Mouse (Mus musculus) forebrain, postnatal 0 days (tissue): ENCODE measurements at regions not wholly inside any gene's neighbourhood (a gene's known extent, or its start where the extent isn't known, plus 50 kb on each side); places are given as distances from the start of the nearest gene placed in this dataset.
A peak's percentile ranks its signal among the peaks of the same experiment; 100 is the strongest.

Experiments used
- ATAC-seq: fragments of 200-750 bp; cut with Nextera tagmentation; 2 replicates; pipeline ENCODE4 v1.8.0; 2017; ENCODE audit warnings: mild to moderate bottlenecking, moderate library complexity
- DNase-seq: peaks from one replicate; pipeline ENCODE4 v3.0.0-alpha.2; 2015
- H3K27ac ChIP-seq: fragments of 300-500 bp; sonication (generic); 2 replicates; pipeline ENCODE4 v1.5.1; 2014; ENCODE audit warnings: low read depth, mild to moderate bottlenecking, antibody characterized with exemption, low read length, moderate library complexity, mixed read lengths
- H3K27me3 ChIP-seq: fragments of 300-500 bp; sonication (generic); 2 replicates; pipeline ENCODE4 v1.6.1; 2014; ENCODE audit warnings: mild to moderate bottlenecking, low read length, mixed read lengths; ENCODE audit not compliant: insufficient read depth
- H3K36me3 ChIP-seq: fragments of 300-500 bp; sonication (generic); 2 replicates; pipeline ENCODE4 v1.6.1; 2014; ENCODE audit warnings: mild to moderate bottlenecking, moderate library complexity; ENCODE audit not compliant: insufficient read depth
- H3K4me1 ChIP-seq: fragments of 300-500 bp; sonication (generic); 2 replicates; pipeline ENCODE4 v1.6.1; 2014; ENCODE audit warnings: antibody characterized with exemption; ENCODE audit not compliant: insufficient read depth
- H3K4me2 ChIP-seq: fragments of 300-500 bp; sonication (generic); 2 replicates; pipeline ENCODE4 v1.6.1; 2014; ENCODE audit warnings: low read depth, mild to moderate bottlenecking, moderate library complexity
- H3K4me3 ChIP-seq: fragments of 300-500 bp; sonication (generic); 2 replicates; pipeline ENCODE4 v1.5.1; 2014; ENCODE audit warnings: low read depth, low read length, mixed read lengths
- H3K9ac ChIP-seq: fragments of 300-500 bp; sonication (generic); 2 replicates; pipeline ENCODE4 v1.6.1; 2014; ENCODE audit warnings: mild to moderate bottlenecking
- H3K9me3 ChIP-seq: fragments of 300-500 bp; sonication (generic); 2 replicates; pipeline ENCODE4 v1.6.1; 2016; ENCODE audit warnings: low read length
- CTCF ChIP-seq: sonication (generic); IDR thresholded peaks from 2 replicates; pipeline ENCODE4 v1.5.1; 2016; ENCODE audit warnings: antibody characterized with exemption, control low read depth, low read depth
- WGBS: fragments of 180-500 bp; shearing (Covaris S2); extraction: QIAGEN DNeasy Blood & Tissue Kit; methylation state at CpG from one replicate; pipeline ENCODE4 v1.1.7; 2014; 5-methylcytosine and 5-hydroxymethylcytosine counted together

DNA sequence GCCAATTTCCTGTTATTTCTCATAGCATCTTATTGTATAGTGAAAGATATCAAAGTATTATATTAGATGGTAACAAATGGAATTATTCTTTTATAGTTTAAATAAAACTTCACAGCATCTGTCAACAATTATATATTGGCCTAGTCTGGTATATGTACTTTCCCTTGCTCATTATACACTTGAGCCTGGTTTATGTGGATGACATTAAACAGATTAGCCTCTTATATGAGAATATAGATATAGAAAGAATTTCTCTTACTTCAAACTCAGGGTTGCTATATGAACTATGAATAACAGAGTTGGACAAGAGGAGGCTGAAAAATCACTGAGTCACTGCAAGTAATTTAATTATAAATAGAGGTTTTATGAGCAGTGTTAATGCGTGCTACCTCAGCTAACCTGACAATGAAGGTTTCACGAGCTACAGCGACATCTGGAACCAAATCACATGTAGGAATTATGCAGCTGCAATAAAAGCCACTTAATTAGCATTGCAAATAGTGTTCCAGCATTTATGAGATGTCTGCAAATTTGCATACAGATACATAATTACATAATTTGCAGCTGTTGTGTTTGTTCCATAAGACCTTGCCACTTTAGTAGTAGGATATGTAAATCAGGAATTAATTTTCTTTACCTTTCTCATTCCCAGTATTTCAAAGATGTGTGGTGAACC, 452.9 kb upstream of the Frg1 start:
- 34% methylated on average over 3 of the region's 3 CpGs for WGBS
- no peak for ATAC-seq
- DNase-seq = no peak
- no peaks in the 10 kb centered on the region for H3K27me3 ChIP-seq
- no peak for TF ChIP-seq CTCF
- H3K4me2 ChIP-seq = no peak overlapping the region
- no peaks in the 10 kb centered on the region for H3K36me3 ChIP-seq
- no peak overlapping the region for H3K4me3 ChIP-seq
- no peak overlapping the region for H3K27ac ChIP-seq
- H3K4me1 ChIP-seq = no peaks in the 10 kb centered on the region
- H3K9me3 ChIP-seq = no peaks in the 10 kb centered on the region
- H3K9ac ChIP-seq = no peak overlapping the region

- no peaks in the 10 kb centered on the region for H3K27me3 ChIP-seq
- TF ChIP-seq CTCF = no peak
- DNase-seq = peak; percentile 50
- ATAC-seq = peak; percentile 66; the same call in 1 of the 2 replicates
- no peaks in the 10 kb centered on the region for H3K36me3 ChIP-seq
- no peaks in the 10 kb centered on the region for H3K4me1 ChIP-seq
- H3K4me3 ChIP-seq = no peak overlapping the region
- H3K9me3 ChIP-seq = no peaks in the 10 kb centered on the region
- H3K4me2 ChIP-seq = no peak overlapping the region
- H3K9ac ChIP-seq = no peak overlapping the region
- H3K27ac ChIP-seq = no peak overlapping the region
- 37% methylated on average over 7 of the region's 7 CpGs for WGBS
These were observed 444.0 kb upstream of the Frg1 start for GRCm38 (mm10) chr8:41860918-41861317.

GRCm38 (mm10) chr8:41831713-41832112, 414.8 kb upstream of the Frg1 start:
- Histone ChIP-seq H3K9ac (no peak overlapping the region), H3K36me3 (no peaks in the 10 kb centered on the region), H3K4me3 (no peak overlapping the region), H3K4me1 (no peaks in the 10 kb centered on the region), H3K9me3 (no peaks in the 10 kb centered on the region), H3K27me3 (no peaks in the 10 kb centered on the region), H3K4me2 (no peak overlapping the region), H3K27ac (no peak overlapping the region)
- no peak for ATAC-seq
- DNase-seq = no peak
- no peak for TF ChIP-seq CTCF
- WGBS = 85% methylated on average over 4 of the region's 4 CpGs

- TF ChIP-seq CTCF = no peak
- no peak overlapping the region for H3K27ac ChIP-seq
- H3K4me1 ChIP-seq = no peaks in the 10 kb centered on the region
These were observed 413.5 kb upstream of the Frg1 start for GRCm38 (mm10) chr8:41830407-41830806.

DNA sequence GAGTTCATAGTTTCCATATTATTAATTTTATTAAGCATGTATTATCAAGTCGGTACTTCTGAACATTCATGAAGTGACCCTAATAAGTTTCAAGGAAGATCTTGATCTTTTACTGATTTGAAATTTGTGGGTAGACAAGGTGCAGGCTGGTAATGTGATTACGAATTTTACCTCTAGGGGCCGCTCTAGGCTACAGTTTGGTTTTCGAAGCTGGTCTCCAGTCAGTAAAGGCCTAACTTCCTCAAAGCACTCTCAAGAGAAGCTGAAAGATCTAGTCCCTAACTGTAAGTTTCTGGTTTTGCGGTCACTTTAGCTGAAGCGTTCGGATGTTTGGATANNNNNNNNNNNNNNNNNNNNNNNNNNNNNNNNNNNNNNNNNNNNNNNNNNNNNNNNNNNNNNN, 408.1 kb upstream of the Frg1 start:
- Histone ChIP-seq H3K27me3 (no peaks in the 10 kb centered on the region), H3K36me3 (no peaks in the 10 kb centered on the region), H3K27ac (no peak overlapping the region), H3K4me3 (no peak overlapping the region), H3K9me3 (no peaks in the 10 kb centered on the region), H3K4me1 (no peaks in the 10 kb centered on the region), H3K9ac (no peak overlapping the region), H3K4me2 (no peak overlapping the region)
- peak; percentile 75 for TF ChIP-seq CTCF
- ATAC-seq = no peak; the same call in 1 of the 2 replicates
- DNase-seq = peak; percentile 81
- WGBS = 24% methylated on average over 7 of the region's 7 CpGs

More at GRCm38 (mm10) chr8:41830407-41830806, 413.5 kb upstream of the Frg1 start:
- no peaks in the 10 kb centered on the region for H3K36me3 ChIP-seq
- no peak for ATAC-seq
- no peak for DNase-seq
- H3K4me3 ChIP-seq = no peak overlapping the region
- H3K27me3 ChIP-seq = no peaks in the 10 kb centered on the region
- H3K9ac ChIP-seq = no peak overlapping the region
- H3K4me2 ChIP-seq = no peak overlapping the region
- WGBS = 67% methylated on average over 6 of the region's 6 CpGs
- H3K9me3 ChIP-seq = no peaks in the 10 kb centered on the region

DNA sequence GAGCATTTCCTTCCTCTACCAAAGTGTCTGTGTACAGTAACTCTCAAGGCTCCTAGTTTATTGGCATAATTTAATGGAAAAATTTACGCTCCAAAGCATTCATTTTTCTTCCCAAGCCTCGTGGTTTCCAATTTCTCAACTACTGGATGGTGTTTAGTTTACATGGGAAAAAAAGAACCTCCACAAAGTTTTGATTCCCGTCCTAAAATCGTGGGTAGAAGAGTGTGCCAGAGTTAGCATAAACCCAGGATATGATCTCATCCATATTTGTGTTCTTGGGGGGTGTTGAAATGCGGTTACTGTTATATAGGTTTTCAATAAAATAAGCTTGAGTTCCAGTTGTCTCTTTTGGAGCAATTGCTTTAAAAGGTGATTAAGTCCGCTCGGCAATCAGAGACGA, 406.2 kb upstream of the Frg1 start:
- H3K4me2 ChIP-seq = no peak overlapping the region
- H3K9ac ChIP-seq = no peak overlapping the region
- H3K4me1 ChIP-seq = no peaks in the 10 kb centered on the region
- no peaks in the 10 kb centered on the region for H3K9me3 ChIP-seq
- DNase-seq (no peak), ATAC-seq (no peak)
- H3K27ac ChIP-seq = no peak overlapping the region
- H3K27me3 ChIP-seq = no peaks in the 10 kb centered on the region
- TF ChIP-seq CTCF = no peak
- WGBS = 81% methylated on average over 8 of the region's 8 CpGs
- no peak overlapping the region for H3K4me3 ChIP-seq
- no peaks in the 10 kb centered on the region for H3K36me3 ChIP-seq

DNA sequence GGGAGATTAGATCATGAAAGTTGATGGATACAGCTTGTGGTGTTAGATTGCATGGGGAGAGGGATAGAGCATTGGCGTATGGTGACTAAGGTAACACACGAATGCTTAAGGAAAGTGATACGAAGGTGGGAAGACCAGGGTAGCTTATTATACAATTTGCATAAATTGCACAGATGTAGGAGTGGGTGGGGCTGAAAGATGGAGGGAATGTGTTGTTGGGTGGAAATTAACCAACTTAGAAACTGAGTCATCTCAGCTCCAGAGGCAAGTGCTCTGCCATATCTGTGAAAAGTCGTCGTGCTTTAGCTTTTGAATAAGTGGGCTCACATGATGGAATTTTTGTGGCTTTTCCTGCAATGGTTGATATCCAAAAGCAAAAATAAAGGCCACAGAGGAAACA, 404.8 kb upstream of the Frg1 start:
- Histone ChIP-seq H3K4me3 (no peak overlapping the region), H3K36me3 (no peaks in the 10 kb centered on the region), H3K9ac (no peak overlapping the region), H3K9me3 (no peaks in the 10 kb centered on the region), H3K4me2 (no peak overlapping the region), H3K27me3 (no peaks in the 10 kb centered on the region), H3K27ac (no peak overlapping the region), H3K4me1 (no peaks in the 10 kb centered on the region)
- no peak for ATAC-seq
- WGBS = 94% methylated on average over 5 of the region's 5 CpGs
- DNase-seq = no peak
- no peak for TF ChIP-seq CTCF
